Mouse (Mus musculus) lung, postnatal 0 days (tissue): ENCODE results near the gene Farsb. TPM values are rescaled to one million over a fixed set of nuclear protein-coding genes. Genes with fewer than 3 reads are reported as not detected.
"Not testable (repeated sequence)": the region's sequence is repeated elsewhere in the genome, so short reads cannot be mapped to it uniquely, and the experiment has no call there.

Experiments
- ATAC-seq: fragments of 200-750 bp; cut with Nextera tagmentation; 2 replicates; pipeline ENCODE4 v1.8.0; 2017; ENCODE audit warnings: moderate library complexity
- DNase-seq: peaks from one replicate; pipeline ENCODE4 v3.0.0-alpha.2; 2016; ENCODE audit warnings: low spot score
- H3K27ac ChIP-seq: fragments of 300-500 bp; sonication (generic); 2 replicates; pipeline ENCODE4 v1.5.1; 2014; ENCODE audit warnings: antibody characterized with exemption, mild to moderate bottlenecking, low read length, mixed read lengths
- H3K27me3 ChIP-seq: fragments of 300-500 bp; sonication (generic); replicated peaks from 2 replicates; pipeline ENCODE4 v1.6.1; 2014; ENCODE audit warnings: low read length, mixed read lengths; ENCODE audit not compliant: insufficient read depth
- H3K36me3 ChIP-seq: fragments of 300-500 bp; sonication (generic); 2 replicates; pipeline ENCODE4 v1.6.1; 2014; ENCODE audit warnings: low read length, mixed read lengths; ENCODE audit not compliant: insufficient read depth
- H3K4me1 ChIP-seq: fragments of 300-500 bp; sonication (generic); 2 replicates; pipeline ENCODE4 v1.6.1; 2014; ENCODE audit warnings: antibody characterized with exemption, low read depth, low read length, mixed read lengths; ENCODE audit not compliant: insufficient read depth
- H3K4me2 ChIP-seq: fragments of 300-500 bp; sonication (generic); replicated peaks from 2 replicates; pipeline ENCODE4 v1.6.1; 2014; ENCODE audit warnings: low read depth, mild to moderate bottlenecking, low read length, moderate library complexity, mixed read lengths
- H3K4me3 ChIP-seq: fragments of 300-500 bp; sonication (generic); 2 replicates; pipeline ENCODE4 v1.5.1; 2014; ENCODE audit warnings: low read depth, low read length
- H3K9ac ChIP-seq: fragments of 300-500 bp; sonication (generic); replicated peaks from 2 replicates; pipeline ENCODE4 v1.6.1; 2014; ENCODE audit warnings: low read depth, mild to moderate bottlenecking
- H3K9me3 ChIP-seq: fragments of 300-500 bp; sonication (generic); 2 replicates; pipeline ENCODE4 v1.6.1; 2016; ENCODE audit warnings: low read length, mixed read lengths
- CTCF ChIP-seq: IDR thresholded peaks from 2 replicates; pipeline ENCODE4 v1.5.1; 2016; ENCODE audit warnings: antibody characterized with exemption, mild to moderate bottlenecking
- EP300 ChIP-seq: IDR thresholded peaks from 2 replicates; pipeline ENCODE4 v1.6.1; 2016; ENCODE audit warnings: antibody characterized with exemption, mild to moderate bottlenecking, control low read depth
- WGBS: fragments of 180-500 bp; shearing (Covaris S2); extraction: QIAGEN DNeasy Blood & Tissue Kit; methylation state at CpG from one replicate; pipeline ENCODE4 v1.1.7; 2014; 5-methylcytosine and 5-hydroxymethylcytosine counted together
- polyA plus RNA-seq: library from polyadenylated mRNA; unstranded; fragments of >200 nt; fragmentation: Nextera tagmentation; extraction: Ambion mirVana; gene quantifications from 2 replicates; pipeline ENCODE4 v1.2.1, GENCODE M21; 2015

The Farsb gene
- polyA plus RNA-seq, 1 experiment from 2014 or later, result 41.8 TPM

GRCm38 (mm10) chr1:78512756-78513155 lies 24.1 kb upstream of the Farsb start:
- TF ChIP-seq EP300, result no peak
- TF ChIP-seq CTCF, result no peak
- DNase-seq, result no peak
- H3K27me3 ChIP-seq, result no peaks in the 10 kb centered on the region
- H3K27ac ChIP-seq, result no peak overlapping the region
- no peak for ATAC-seq
- no peak overlapping the region for H3K9ac ChIP-seq
- WGBS, result 69% methylated on average over 8 of the region's 8 CpGs
- H3K4me1 ChIP-seq, result 0 out of 2 replicates have a peak, but pooled peaks cover 3% of the 10 kb centered on the region
- no peaks in the 10 kb centered on the region for H3K9me3 ChIP-seq
- no peak overlapping the region for H3K4me2 ChIP-seq
- H3K36me3 ChIP-seq, result no peaks in the 10 kb centered on the region
- no peak overlapping the region for H3K4me3 ChIP-seq

- Histone ChIP-seq H3K4me1 (0 out of 2 replicates have a peak, but pooled peaks cover 3% of the 10 kb centered on the region), H3K9me3 (no peaks in the 10 kb centered on the region), H3K4me3 (peak within 1 kb of the TSS; percentile 14; the same call in 1 of the 2 replicates), H3K36me3 (no peaks in the 10 kb centered on the region), H3K27ac (no peak within 1 kb of the TSS), H3K4me2 (peak within 1 kb of the TSS; percentile 46), H3K27me3 (no peaks in the 10 kb centered on the region), H3K9ac (no peak within 1 kb of the TSS)
- DNase-seq, result peak; percentile 22
- 2% methylated on average over 25 of the region's 25 CpGs for WGBS
- no peak for ATAC-seq
- no peak for TF ChIP-seq CTCF
- TF ChIP-seq EP300, result no peak
Measured at GRCm38 (mm10) chr1:78511621-78512160, 23.0 kb upstream of the Farsb start, which contains the start of gene BC035947. TSS of gene BC035947 (minus strand) at chr1:78512158.

- TF ChIP-seq CTCF (no peak), EP300 (no peak)
- DNase-seq (peak; percentile 51), ATAC-seq (peak; percentile 58)
- no peaks in the 10 kb centered on the region for H3K27me3 ChIP-seq
- peak within 1 kb of the TSS; percentile 46 for H3K4me2 ChIP-seq
- no peak within 1 kb of the TSS for H3K27ac ChIP-seq
- no peaks in the 10 kb centered on the region for H3K9me3 ChIP-seq
- H3K4me3 ChIP-seq, result peak within 1 kb of the TSS; percentile 14; the same call in 1 of the 2 replicates
- H3K36me3 ChIP-seq, result no peaks in the 10 kb centered on the region
- 41% methylated on average over 5 of the region's 5 CpGs for WGBS
- 0 out of 2 replicates have a peak, but pooled peaks cover 3% of the 10 kb centered on the region for H3K4me1 ChIP-seq
- no peak within 1 kb of the TSS for H3K9ac ChIP-seq
Measured at GRCm38 (mm10) chr1:78510862-78511261, 22.2 kb upstream of the Farsb start, which contains the start of gene Mogat1. TSS of gene Mogat1 (plus strand) at chr1:78510991.

- ATAC-seq (peak; percentile 37; the same call in 1 of the 2 replicates), DNase-seq (peak; percentile 32)
- Histone ChIP-seq H3K4me1 (0 out of 2 replicates have a peak, but pooled peaks cover 3% of the 10 kb centered on the region), H3K4me2 (no peak overlapping the region), H3K36me3 (no peaks in the 10 kb centered on the region), H3K9me3 (no peaks in the 10 kb centered on the region), H3K9ac (no peak overlapping the region), H3K27ac (no peak overlapping the region), H3K4me3 (no peak overlapping the region), H3K27me3 (no peaks in the 10 kb centered on the region)
- 21% methylated on average over 1 of the region's 1 CpGs for WGBS
- TF ChIP-seq EP300 (no peak), CTCF (no peak)
Measured at GRCm38 (mm10) chr1:78507137-78507536, 18.4 kb upstream of the Farsb start.

GRCm38 (mm10) chr1:78502527-78502926 lies 13.8 kb upstream of the Farsb start:
- no peak overlapping the region for H3K27ac ChIP-seq
- H3K4me2 ChIP-seq, result no peak overlapping the region
- H3K9me3 ChIP-seq, result no peaks in the 10 kb centered on the region
- H3K4me1 ChIP-seq, result no peaks in the 10 kb centered on the region
- WGBS, result 91% methylated on average over 6 of the region's 6 CpGs
- DNase-seq, result no peak
- H3K27me3 ChIP-seq, result no peaks in the 10 kb centered on the region
- no peak overlapping the region for H3K9ac ChIP-seq
- ATAC-seq, result no peak
- no peaks in the 10 kb centered on the region for H3K36me3 ChIP-seq
- TF ChIP-seq CTCF, result no peak
- no peak for TF ChIP-seq EP300
- H3K4me3 ChIP-seq, result no peak overlapping the region

- H3K36me3 ChIP-seq, H3K27ac ChIP-seq, H3K27me3 ChIP-seq, H3K4me1 ChIP-seq, H3K9ac ChIP-seq, DNase-seq, H3K4me3 ChIP-seq, ATAC-seq, H3K4me2 ChIP-seq, H3K9me3 ChIP-seq: not testable (repeated sequence)
- WGBS, result 72% methylated on average over 12 of the region's 12 CpGs
Measured at GRCm38 (mm10) chr1:78501856-78502255, 13.2 kb upstream of the Farsb start.
